Mouse (Mus musculus): ENCODE data around the gene Ptgds.
A peak's percentile ranks its signal among the peaks of the same experiment; 100 is the strongest.

Gene Ptgds

GRCm38 (mm10) chr2:25422587-25423410, 47.0 kb downstream of the Ptgds start, which contains the start of gene Fut7:
Gene Fut7 (plus strand): TSS chr2:25423267.
- Histone ChIP-seq H3K36me3 (ENCODE audit: insufficient read depth, low read length) (no peaks in the 10 kb centered on the region), H3K27me3 (ENCODE audit: insufficient read depth, low read length) (peaks cover 50% of the 10 kb centered on the region), H3K4me1 (replicated peaks; ENCODE audit: low read depth, low read length) (peaks cover 40% of the 10 kb centered on the region), H3K9me3 (ENCODE audit: low read length) (no peaks in the 10 kb centered on the region), H3K4me3 (replicated peaks; ENCODE audit: low read length) (no peak within 1 kb of the TSS)
- no peak for TF ChIP-seq CTCF (conservative IDR thresholded peaks at IDR 0.05; ENCODE audit: low read length)
- TF ChIP-seq POU5F1 (IDR thresholded peaks at IDR 0.05; ENCODE audit: borderline replicate concordance, low read length) = no peak
- no peak for TF ChIP-seq NANOG (IDR thresholded peaks at IDR 0.05; ENCODE audit: borderline replicate concordance, low read length)

GRCm38 (mm10) chr2:25421896-25422295, 48.0 kb downstream of the Ptgds start:
- H3K4me3 ChIP-seq (replicated peaks; ENCODE audit: low read length) = no peak overlapping the region
- H3K9me3 ChIP-seq (ENCODE audit: low read length) = no peaks in the 10 kb centered on the region
- no peak for TF ChIP-seq POU5F1 (IDR thresholded peaks at IDR 0.05; ENCODE audit: borderline replicate concordance, low read length)
- TF ChIP-seq CTCF (conservative IDR thresholded peaks at IDR 0.05; ENCODE audit: low read length) = peak; percentile 48
- TF ChIP-seq NANOG (IDR thresholded peaks at IDR 0.05; ENCODE audit: borderline replicate concordance, low read length) = no peak
- peaks cover 43% of the 10 kb centered on the region for H3K4me1 ChIP-seq (replicated peaks; ENCODE audit: low read depth, low read length)
- no peaks in the 10 kb centered on the region for H3K36me3 ChIP-seq (ENCODE audit: insufficient read depth, low read length)
- H3K27me3 ChIP-seq (ENCODE audit: insufficient read depth, low read length) = peaks cover 50% of the 10 kb centered on the region

GRCm38 (mm10) chr2:25417426-25417825, 52.4 kb downstream of the Ptgds start:
- H3K36me3 ChIP-seq (ENCODE audit: insufficient read depth, low read length) = no peaks in the 10 kb centered on the region
- peaks cover 7% of the 10 kb centered on the region; the same call in 1 of the 2 replicates for H3K27me3 ChIP-seq (ENCODE audit: insufficient read depth, low read length)
- H3K4me1 ChIP-seq (replicated peaks; ENCODE audit: low read depth, low read length) = peaks cover 16% of the 10 kb centered on the region
- no peak overlapping the region for H3K4me3 ChIP-seq (replicated peaks; ENCODE audit: low read length)
- H3K9me3 ChIP-seq (ENCODE audit: low read length) = no peaks in the 10 kb centered on the region
- TF ChIP-seq CTCF (conservative IDR thresholded peaks at IDR 0.05; ENCODE audit: low read length) (no peak), NANOG (IDR thresholded peaks at IDR 0.05; ENCODE audit: borderline replicate concordance, low read length) (no peak), POU5F1 (IDR thresholded peaks at IDR 0.05; ENCODE audit: borderline replicate concordance, low read length) (no peak)

All from E14TG2a.4 (cell line).